Mouse (Mus musculus): ENCODE measurements around the gene Lrrc27. TPM values are rescaled to one million over a fixed set of nuclear protein-coding genes. Genes with fewer than 3 reads are reported as not detected.
A peak's percentile ranks its signal among the peaks of the same experiment; 100 is the strongest.

Gene Lrrc27
- polyA plus RNA-seq, 1 experiment = 6.4 TPM

DNA sequence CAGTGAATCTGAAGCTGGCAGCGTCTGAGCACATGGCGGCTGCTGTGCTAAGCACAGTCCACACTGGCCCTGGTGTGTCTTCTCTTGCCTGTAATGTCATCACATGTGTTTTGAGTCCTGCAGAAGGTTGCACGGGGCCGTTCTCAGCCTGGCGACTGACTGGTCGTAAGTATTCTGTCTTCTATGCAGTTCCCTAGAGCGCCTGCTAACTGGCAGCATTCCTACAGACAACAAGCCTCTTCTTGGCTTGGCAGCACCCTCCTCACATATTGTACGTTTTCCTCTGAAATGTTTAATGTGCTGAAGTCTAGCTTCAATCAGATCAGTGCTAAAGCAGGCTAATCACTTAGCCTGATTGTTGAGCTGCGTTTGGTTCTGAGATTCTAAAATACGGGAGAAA lies 62.8 kb downstream of the Lrrc27 start:
- TF ChIP-seq EP300 (IDR thresholded peaks at IDR 0.05; ENCODE audit: insufficient read depth, low read depth, low read length) = no peak
- H3K9me3 ChIP-seq (replicated peaks; ENCODE audit: control insufficient read depth, insufficient read depth, low read length, poor library complexity, severe bottlenecking) = no peaks in the 10 kb centered on the region
- no peak overlapping the region for H3K4me3 ChIP-seq (ENCODE audit: low read depth, low read length)
- no peaks in the 10 kb centered on the region for H3K36me3 ChIP-seq (ENCODE audit: control insufficient read depth, insufficient read depth, low read length, poor library complexity, severe bottlenecking)
- H3K27me3 ChIP-seq (ENCODE audit: control insufficient read depth, insufficient read depth, low read length, poor library complexity, severe bottlenecking) = no peaks in the 10 kb centered on the region
- H3K4me1 ChIP-seq (ENCODE audit: control insufficient read depth, insufficient read depth, low read length) = no peaks in the 10 kb centered on the region
- no peak overlapping the region for H3K27ac ChIP-seq (ENCODE audit: insufficient read depth, low read length)
- no peak overlapping the region for H3K9ac ChIP-seq (ENCODE audit: low read depth, poor library complexity, severe bottlenecking)

DNA sequence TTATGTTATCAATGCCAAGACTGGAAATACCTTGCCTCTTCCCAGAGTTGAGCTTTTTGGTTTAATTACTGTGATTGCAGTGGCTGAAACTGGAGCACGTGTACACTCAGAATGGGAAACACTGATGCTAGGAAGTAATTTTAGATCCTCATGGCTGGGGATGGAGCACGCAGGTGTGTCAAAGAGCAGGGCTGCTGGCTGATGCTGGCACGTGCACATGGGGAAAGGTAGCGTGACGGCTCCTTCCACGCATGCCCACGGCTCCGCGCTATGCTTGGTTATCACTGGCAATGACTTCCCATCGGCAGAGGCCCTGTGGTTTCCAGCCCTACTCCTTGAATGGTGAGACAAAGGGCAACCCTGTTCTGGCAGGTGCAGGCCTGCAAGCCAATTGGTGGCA lies 63.4 kb downstream of the Lrrc27 start:
- no peak overlapping the region for H3K9ac ChIP-seq (ENCODE audit: low read depth, poor library complexity, severe bottlenecking)
- no peaks in the 10 kb centered on the region for H3K27me3 ChIP-seq (ENCODE audit: control insufficient read depth, insufficient read depth, low read length, poor library complexity, severe bottlenecking)
- H3K4me3 ChIP-seq (ENCODE audit: low read depth, low read length) = no peak overlapping the region
- no peaks in the 10 kb centered on the region for H3K9me3 ChIP-seq (replicated peaks; ENCODE audit: control insufficient read depth, insufficient read depth, low read length, poor library complexity, severe bottlenecking)
- H3K4me1 ChIP-seq (ENCODE audit: control insufficient read depth, insufficient read depth, low read length) = peaks cover 3% of the 10 kb centered on the region
- no peak for TF ChIP-seq CTCF (IDR thresholded peaks at IDR 0.05; ENCODE audit: low read depth, low read length)
- TF ChIP-seq EP300 (IDR thresholded peaks at IDR 0.05; ENCODE audit: insufficient read depth, low read depth, low read length) = no peak
- no peak for TF ChIP-seq POLR2A (IDR thresholded peaks at IDR 0.05; ENCODE audit: insufficient read depth, low read length)
- no peaks in the 10 kb centered on the region for H3K36me3 ChIP-seq (ENCODE audit: control insufficient read depth, insufficient read depth, low read length, poor library complexity, severe bottlenecking)
- no peak overlapping the region for H3K27ac ChIP-seq (ENCODE audit: insufficient read depth, low read length)

DNA sequence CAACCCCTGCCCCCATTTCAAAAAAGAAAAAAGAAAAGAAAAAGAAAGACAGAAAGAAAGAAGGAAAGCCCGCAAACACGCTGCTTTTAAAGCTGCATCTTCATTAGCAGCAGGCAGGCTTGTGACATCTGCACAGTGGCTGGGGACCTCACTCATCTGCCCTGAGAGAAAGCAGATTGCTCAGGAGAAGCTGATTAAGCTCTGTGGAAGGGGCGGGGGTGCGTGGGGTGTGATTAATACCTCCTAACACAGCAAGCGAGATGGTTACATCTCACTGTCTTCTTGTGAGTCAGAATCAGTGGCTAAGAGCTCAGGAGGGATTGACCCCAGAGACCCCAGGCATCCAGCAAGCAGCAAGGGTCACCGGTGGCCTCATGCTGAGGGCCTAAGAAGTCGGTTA lies 64.7 kb downstream of the Lrrc27 start:
- peaks cover 4% of the 10 kb centered on the region for H3K4me1 ChIP-seq (ENCODE audit: control insufficient read depth, insufficient read depth, low read length)
- no peak overlapping the region for H3K27ac ChIP-seq (ENCODE audit: insufficient read depth, low read length)
- no peak overlapping the region for H3K9ac ChIP-seq (ENCODE audit: low read depth, poor library complexity, severe bottlenecking)
- no peak for TF ChIP-seq CTCF (IDR thresholded peaks at IDR 0.05; ENCODE audit: low read depth, low read length)
- no peak for TF ChIP-seq POLR2A (IDR thresholded peaks at IDR 0.05; ENCODE audit: insufficient read depth, low read length)
- TF ChIP-seq EP300 (IDR thresholded peaks at IDR 0.05; ENCODE audit: insufficient read depth, low read depth, low read length) = no peak
- no peak overlapping the region for H3K4me3 ChIP-seq (ENCODE audit: low read depth, low read length)
- H3K27me3 ChIP-seq (ENCODE audit: control insufficient read depth, insufficient read depth, low read length, poor library complexity, severe bottlenecking) = no peaks in the 10 kb centered on the region
- H3K9me3 ChIP-seq (replicated peaks; ENCODE audit: control insufficient read depth, insufficient read depth, low read length, poor library complexity, severe bottlenecking) = no peaks in the 10 kb centered on the region
- H3K36me3 ChIP-seq (ENCODE audit: control insufficient read depth, insufficient read depth, low read length, poor library complexity, severe bottlenecking) = no peaks in the 10 kb centered on the region

DNA sequence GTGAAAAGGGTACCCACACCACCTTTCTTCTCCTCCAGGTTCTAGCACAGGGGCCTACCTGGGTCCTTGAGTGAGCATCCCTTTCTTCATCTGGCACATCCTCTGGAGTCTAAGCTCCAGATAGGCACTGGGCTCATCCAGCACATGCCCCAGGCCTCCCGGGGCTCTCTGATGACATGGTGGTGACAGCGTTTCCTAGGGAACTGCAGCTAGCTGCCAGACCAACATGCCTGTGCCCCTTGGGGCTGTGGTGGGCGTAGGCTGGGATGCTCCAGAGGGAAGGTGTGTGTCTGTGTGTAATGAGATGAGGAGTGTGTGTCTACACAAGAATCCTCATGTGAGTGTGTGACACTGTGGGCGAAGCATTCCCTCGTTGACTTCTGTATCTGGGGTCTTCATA lies 66.8 kb downstream of the Lrrc27 start:
- Histone ChIP-seq H3K36me3 (ENCODE audit: control insufficient read depth, insufficient read depth, low read length, poor library complexity, severe bottlenecking) (no peaks in the 10 kb centered on the region), H3K27me3 (ENCODE audit: control insufficient read depth, insufficient read depth, low read length, poor library complexity, severe bottlenecking) (no peaks in the 10 kb centered on the region), H3K9me3 (replicated peaks; ENCODE audit: control insufficient read depth, insufficient read depth, low read length, poor library complexity, severe bottlenecking) (no peaks in the 10 kb centered on the region), H3K27ac (ENCODE audit: insufficient read depth, low read length) (no peak overlapping the region), H3K9ac (ENCODE audit: low read depth, poor library complexity, severe bottlenecking) (no peak overlapping the region), H3K4me3 (ENCODE audit: low read depth, low read length) (no peak overlapping the region), H3K4me1 (ENCODE audit: control insufficient read depth, insufficient read depth, low read length) (peaks cover 4% of the 10 kb centered on the region)
- TF ChIP-seq EP300 (IDR thresholded peaks at IDR 0.05; ENCODE audit: insufficient read depth, low read depth, low read length) (no peak), CTCF (IDR thresholded peaks at IDR 0.05; ENCODE audit: low read depth, low read length) (no peak), POLR2A (IDR thresholded peaks at IDR 0.05; ENCODE audit: insufficient read depth, low read length) (no peak)

DNA sequence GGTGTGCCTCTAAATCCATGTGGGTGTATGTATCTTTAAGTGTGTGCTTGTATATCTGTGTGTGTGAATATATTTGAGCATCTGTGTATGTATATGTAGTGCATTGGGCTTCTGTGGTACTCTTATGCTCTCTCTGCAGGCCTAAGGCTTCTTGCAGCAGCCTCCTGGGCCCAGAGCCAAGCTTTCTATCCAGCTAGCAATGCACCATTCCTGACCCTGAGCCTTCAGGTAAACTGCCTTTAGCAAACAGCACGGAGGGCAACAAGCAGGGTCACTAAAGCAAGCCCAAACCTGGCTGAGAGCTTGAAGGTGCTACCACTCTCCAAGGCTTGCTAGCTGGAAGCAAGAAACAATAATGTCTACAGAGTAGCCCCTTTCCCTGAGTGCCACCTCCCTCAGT lies 67.3 kb downstream of the Lrrc27 start:
- no peak for TF ChIP-seq POLR2A (IDR thresholded peaks at IDR 0.05; ENCODE audit: insufficient read depth, low read length)
- TF ChIP-seq CTCF (IDR thresholded peaks at IDR 0.05; ENCODE audit: low read depth, low read length) = no peak
- H3K27ac ChIP-seq (ENCODE audit: insufficient read depth, low read length) = no peak overlapping the region

DNA sequence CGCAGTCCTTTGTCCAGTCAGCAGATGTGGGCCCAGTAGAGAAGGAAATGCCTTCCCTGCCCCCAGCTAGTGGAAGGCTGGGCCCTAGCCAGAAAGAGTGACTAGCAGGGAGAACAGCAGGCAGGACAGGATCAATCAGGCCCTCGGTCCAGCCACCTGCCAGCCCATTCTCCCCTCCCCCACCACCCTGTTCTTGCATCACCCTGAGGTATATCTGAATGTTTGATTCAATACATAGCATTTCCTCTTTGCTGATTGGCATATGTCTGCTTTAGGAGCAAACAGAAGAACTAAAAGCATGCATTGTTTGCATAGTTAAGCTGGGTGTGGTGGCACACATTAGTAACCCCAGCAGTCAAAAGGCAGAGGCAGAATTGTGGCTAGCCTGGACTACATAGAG lies 68.4 kb downstream of the Lrrc27 start:
- Histone ChIP-seq H3K9ac (ENCODE audit: low read depth, poor library complexity, severe bottlenecking) (no peak overlapping the region), H3K27ac (ENCODE audit: insufficient read depth, low read length) (peak overlapping the region; percentile 28; the same call in 1 of the 2 replicates)

More for the DNA sequence above, 67.3 kb downstream of the Lrrc27 start:
- no peak overlapping the region for H3K4me3 ChIP-seq (ENCODE audit: low read depth, low read length)
- no peak overlapping the region for H3K9ac ChIP-seq (ENCODE audit: low read depth, poor library complexity, severe bottlenecking)
- H3K4me1 ChIP-seq (ENCODE audit: control insufficient read depth, insufficient read depth, low read length) = peaks cover 4% of the 10 kb centered on the region
- no peaks in the 10 kb centered on the region for H3K36me3 ChIP-seq (ENCODE audit: control insufficient read depth, insufficient read depth, low read length, poor library complexity, severe bottlenecking)
- no peaks in the 10 kb centered on the region for H3K9me3 ChIP-seq (replicated peaks; ENCODE audit: control insufficient read depth, insufficient read depth, low read length, poor library complexity, severe bottlenecking)
- H3K27me3 ChIP-seq (ENCODE audit: control insufficient read depth, insufficient read depth, low read length, poor library complexity, severe bottlenecking) = no peaks in the 10 kb centered on the region

More for the DNA sequence above, 68.4 kb downstream of the Lrrc27 start:
- H3K27me3 ChIP-seq (ENCODE audit: control insufficient read depth, insufficient read depth, low read length, poor library complexity, severe bottlenecking) = no peaks in the 10 kb centered on the region
- H3K4me3 ChIP-seq (ENCODE audit: low read depth, low read length) = no peak overlapping the region
- no peak for TF ChIP-seq POLR2A (IDR thresholded peaks at IDR 0.05; ENCODE audit: insufficient read depth, low read length)
- no peak for TF ChIP-seq CTCF (IDR thresholded peaks at IDR 0.05; ENCODE audit: low read depth, low read length)
- TF ChIP-seq EP300 (IDR thresholded peaks at IDR 0.05; ENCODE audit: insufficient read depth, low read depth, low read length) = peak; percentile 75; the same call in 1 of the 2 replicates
- peaks cover 4% of the 10 kb centered on the region for H3K4me1 ChIP-seq (ENCODE audit: control insufficient read depth, insufficient read depth, low read length)
- no peaks in the 10 kb centered on the region for H3K36me3 ChIP-seq (ENCODE audit: control insufficient read depth, insufficient read depth, low read length, poor library complexity, severe bottlenecking)
- H3K9me3 ChIP-seq (replicated peaks; ENCODE audit: control insufficient read depth, insufficient read depth, low read length, poor library complexity, severe bottlenecking) = no peaks in the 10 kb centered on the region
